Mouse (Mus musculus) bone marrow macrophage, adult 2 months (primary cell): ENCODE results near the gene Ppp3cb.

Experiments used
- CTCF ChIP-seq: IDR thresholded peaks from 2 replicates; pipeline ENCODE4 v1.5.1; 2012; ENCODE audit warnings: low read depth, mild to moderate bottlenecking, low read length, moderate library complexity
- POLR2A ChIP-seq: IDR thresholded peaks from 2 replicates; pipeline ENCODE4 v1.6.1; 2012; ENCODE audit warnings: mild to moderate bottlenecking, low read depth, low read length, borderline replicate concordance

DNA sequence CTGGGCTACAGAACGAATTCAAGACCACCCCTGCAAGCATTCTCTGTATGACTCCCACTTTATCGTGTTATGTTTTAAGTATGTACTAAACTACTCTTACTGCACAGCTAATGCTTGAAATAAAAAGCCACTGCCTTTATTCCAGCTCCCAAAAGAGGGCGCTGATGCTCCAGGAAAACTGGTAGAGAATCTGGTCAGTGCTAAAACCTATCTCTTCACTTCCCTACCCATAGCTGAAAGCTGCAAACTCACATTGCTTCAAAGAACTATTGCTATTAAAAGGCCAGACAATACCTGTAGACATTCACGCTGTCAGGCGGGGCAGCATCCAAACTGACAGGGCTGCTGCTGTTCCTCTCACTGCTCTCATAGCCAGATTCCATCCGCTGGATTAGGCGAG, 29.8 kb upstream of the Ppp3cb start:
- TF ChIP-seq POLR2A (no peak), CTCF (no peak)
